Mouse (Mus musculus) activated CD4-positive, CD25-positive, alpha-beta regulatory T cell, adult 4 months (primary cell): ENCODE results near the gene Slc35f3. TPM values are rescaled to one million over a fixed set of nuclear protein-coding genes. Genes with fewer than 3 reads are reported as not detected.
"Not testable (repeated sequence)": the region's sequence is repeated elsewhere in the genome, so short reads cannot be mapped to it uniquely, and the experiment has no call there.

ENCODE experiments used
- ATAC-seq: one replicate; pipeline ENCODE4 v1.8.0; 2017
- polyA plus RNA-seq, 2 experiments: library from polyadenylated mRNA; unstranded; fragments of 100-300 nt; shearing (Covaris generic); gene quantifications; one replicate each; pipeline ENCODE4 v1.2.1; 2017

Gene Slc35f3
- polyA plus RNA-seq, 2 experiments from 2014 or later = not detected

DNA sequence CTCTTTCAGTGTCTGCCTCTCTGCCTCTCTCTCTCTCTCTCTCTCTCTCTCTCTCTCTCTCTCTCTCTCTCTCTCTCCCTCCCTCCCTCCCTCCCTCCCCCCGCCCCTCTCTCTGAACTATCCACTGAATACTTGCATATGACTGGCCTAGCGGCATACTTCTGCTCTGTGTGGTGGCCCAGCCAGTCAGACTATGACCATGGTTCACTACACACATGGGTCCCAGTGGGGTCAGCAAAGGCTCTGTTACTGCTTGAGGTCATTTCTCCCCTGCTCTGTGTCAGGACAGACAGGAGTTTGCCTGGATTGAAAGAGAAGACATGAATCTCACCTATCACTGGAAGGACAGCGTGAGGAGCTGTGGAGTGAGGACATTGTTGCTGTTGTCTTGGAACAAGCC, 40.5 kb downstream of the Slc35f3 start:
- no peak for ATAC-seq

DNA sequence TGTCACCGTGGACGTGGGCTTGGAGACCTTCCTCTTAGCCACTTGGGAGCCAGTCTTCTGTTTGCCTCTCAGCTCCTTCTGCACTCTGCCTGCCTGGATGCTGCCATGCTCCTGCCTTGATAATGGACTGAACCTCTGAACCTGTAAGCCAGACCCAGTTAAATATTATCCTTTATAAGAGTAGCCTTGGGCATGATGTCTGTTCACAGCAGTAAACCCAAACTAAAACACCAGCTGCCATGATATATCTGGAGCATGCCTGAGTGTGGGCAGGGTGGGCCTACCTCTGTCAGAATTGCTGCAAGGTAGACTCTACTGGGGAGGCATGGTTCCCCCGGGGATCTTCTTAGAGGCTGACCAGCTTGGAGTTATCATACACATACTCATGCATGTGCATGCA, 41.0 kb downstream of the Slc35f3 start:
- no peak for ATAC-seq

DNA sequence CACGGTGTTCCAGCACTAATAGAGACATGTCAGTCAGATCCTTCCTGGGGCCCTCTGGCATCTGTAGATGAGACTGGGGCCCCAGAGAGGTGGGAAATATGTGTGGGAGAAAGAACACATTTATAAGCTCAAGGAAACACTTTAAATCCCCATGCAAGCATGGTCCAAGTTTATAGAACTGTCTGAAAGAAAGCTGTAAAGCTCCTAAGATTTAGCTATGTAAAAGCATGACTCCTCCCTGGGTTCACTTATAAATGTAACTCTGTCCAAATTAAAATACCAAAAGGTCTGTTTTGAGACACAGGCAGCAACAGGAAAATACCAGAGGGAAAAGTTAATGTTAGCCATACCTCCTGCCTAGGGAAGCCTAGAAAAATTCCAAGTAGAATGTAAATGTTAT, 42.8 kb downstream of the Slc35f3 start:
- no peak for ATAC-seq

GRCm38 (mm10) chr8:126343427-126343826, 45.1 kb downstream of the Slc35f3 start:
- no peak for ATAC-seq

DNA sequence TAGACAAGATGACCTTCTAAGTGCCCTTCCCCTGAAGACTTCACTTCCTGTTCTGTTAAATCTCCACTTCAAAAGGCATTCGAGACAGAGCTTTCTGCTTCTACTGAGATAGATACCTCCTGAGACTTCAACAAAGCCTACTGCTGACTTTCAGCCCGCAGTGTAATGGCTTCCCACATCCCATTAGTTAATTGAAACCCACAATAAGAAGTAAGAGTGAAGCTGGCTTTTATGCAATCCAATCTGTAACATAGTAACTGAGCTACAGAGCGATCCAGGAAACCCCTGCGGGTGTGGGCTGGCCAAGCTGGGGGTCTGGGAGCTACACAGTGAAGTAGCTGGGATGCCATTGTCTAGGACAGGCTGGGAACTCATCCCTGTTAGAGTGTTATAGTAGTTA, 46.7 kb downstream of the Slc35f3 start:
- ATAC-seq = no peak

GRCm38 (mm10) chr8:126353259-126353658, 54.9 kb downstream of the Slc35f3 start:
- ATAC-seq = no peak

- no peak for ATAC-seq
Measured at GRCm38 (mm10) chr8:126357946-126358345, 59.6 kb downstream of the Slc35f3 start.

DNA sequence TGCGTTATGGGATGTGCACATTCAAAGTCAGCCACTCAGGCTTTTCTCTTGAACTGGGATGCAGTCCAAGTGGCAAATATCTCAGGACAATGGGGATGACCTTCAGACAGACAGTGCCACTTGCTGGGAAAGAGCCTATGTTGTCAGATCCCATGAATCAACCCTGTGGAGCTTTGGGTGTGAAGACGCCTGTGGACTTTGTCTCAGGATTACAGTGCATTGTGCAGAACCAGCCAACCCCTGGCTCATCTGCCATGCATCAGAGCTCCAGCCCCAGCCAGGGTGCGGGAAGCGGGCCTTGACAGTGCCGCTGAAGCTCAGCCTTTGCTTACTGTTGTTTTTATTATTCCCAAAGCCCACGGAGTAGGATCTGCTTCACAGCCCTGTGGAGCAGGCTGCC, 60.9 kb downstream of the Slc35f3 start:
- ATAC-seq = no peak

DNA sequence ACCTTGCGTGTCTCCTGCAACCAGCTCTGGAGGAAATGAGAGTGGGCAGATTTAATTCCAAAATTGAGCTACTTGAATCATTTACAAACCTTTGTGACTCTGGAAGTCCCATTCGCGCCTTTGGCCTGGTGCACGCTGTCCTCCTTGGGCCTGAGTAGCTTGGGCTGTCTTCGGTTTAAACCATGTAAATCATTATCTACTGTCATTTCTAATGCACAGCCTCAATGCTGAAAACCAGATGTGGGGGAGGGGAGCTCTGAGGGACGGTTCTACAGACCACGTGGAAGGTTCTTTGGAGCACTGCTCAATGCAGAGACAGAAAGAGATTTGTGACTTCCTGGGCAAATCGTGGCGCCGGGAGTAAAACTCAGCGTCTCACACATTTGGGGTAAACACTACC, 61.7 kb downstream of the Slc35f3 start:
- no peak for ATAC-seq

- ATAC-seq = no peak
Measured at GRCm38 (mm10) chr8:126360701-126361100, 62.3 kb downstream of the Slc35f3 start.

DNA sequence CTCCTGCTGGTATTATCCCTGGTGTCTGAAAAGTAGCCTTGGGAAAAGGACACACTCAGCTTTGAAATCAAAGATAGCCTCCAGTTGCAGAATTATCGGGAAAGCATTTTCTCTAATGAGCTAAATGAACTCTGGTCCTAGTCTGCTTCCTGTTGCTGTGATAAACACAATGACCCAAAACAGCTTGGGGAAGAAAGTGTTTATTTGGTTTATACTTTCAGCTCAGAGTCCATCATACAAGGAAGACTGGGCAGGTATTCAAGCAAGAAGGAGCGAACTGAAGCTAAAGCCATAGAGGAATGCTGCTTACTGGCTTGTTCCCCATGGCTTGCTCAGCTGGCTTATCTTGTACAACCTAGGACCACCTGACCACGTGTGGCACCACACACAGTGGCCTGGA, 67.9 kb downstream of the Slc35f3 start:
- no peak for ATAC-seq

GRCm38 (mm10) chr8:126368349-126369054, 70.1 kb downstream of the Slc35f3 start:
- no peak for ATAC-seq

DNA sequence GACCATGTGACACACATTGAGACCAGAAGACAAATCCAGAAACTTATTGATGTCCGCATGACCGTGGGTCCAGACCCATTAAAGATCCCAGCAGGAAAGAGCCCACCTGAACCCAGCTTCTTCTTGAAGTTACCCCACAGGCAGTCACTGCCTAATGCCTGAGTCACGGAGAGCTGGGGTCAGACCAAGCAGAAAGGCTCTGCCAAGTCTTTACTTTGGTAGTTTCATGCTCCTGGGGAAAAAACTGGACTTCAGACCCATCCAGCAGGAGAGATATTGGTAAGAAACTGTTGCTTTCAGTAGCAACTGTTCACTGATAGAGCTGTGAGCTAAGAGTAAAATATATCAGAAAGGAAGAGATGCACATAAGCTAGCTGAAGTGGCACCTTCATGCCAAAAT, 73.5 kb downstream of the Slc35f3 start:
- no peak for ATAC-seq

DNA sequence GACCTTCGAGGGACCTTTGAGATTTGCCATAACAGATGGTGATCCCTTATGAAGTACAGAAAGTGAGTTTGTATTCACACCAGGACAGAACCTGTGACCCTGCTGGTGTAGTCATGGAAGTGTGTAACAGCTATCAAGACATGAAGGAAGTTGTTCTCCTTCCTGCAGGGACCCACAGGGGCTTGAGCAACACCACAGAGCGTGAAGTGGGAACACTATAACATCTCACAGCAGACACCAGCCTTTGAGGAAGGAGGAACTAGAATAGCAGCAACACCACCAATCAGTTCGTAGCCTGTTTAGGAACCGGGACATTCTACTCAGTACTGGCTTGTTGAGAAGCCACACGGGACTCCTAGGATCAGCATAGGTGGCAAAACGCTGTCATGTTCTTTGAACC, 81.2 kb downstream of the Slc35f3 start:
- ATAC-seq = no peak

DNA sequence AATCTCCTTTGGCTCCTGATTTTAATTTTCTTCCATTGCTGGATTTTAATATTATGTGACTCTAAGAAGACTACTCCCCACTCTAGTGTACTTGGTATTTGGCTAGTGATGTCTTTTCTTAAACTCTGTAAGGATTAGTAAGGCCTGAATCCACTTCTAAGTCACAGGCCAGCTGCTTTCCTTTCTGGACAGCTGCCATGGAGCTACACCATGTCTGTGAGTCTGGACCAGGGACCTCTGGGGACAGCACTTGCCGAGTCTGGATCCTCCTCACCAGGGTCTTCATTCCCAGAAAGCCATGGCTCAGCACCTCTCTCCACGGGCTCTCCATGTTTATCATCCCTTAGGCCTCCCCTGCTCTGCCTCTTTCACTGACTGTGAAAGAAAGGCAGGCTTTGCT, 81.8 kb downstream of the Slc35f3 start:
- ATAC-seq = no peak

- no peak for ATAC-seq
Measured at GRCm38 (mm10) chr8:126381299-126381698, 82.9 kb downstream of the Slc35f3 start.

DNA sequence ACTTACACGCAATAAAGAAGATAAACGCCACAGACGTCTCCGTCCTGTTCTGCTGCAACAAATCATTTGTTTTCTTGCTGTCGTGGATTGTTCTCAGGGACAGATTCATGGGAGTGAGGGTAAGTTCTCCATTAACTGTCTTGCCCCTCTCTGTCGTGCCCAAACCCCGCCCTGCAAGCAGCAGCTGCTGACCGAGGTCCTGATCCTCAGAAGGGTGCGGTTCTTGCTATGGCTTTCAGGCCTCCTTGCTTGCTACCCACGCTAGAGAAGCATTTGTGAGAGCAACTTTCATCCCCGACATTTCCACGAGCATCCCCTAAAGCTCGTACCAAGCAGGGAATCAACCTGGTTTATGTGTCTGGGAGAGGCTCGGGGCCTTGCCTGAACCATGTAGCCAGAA, 83.9 kb downstream of the Slc35f3 start:
- ATAC-seq = no peak

- no peak for ATAC-seq
Measured at GRCm38 (mm10) chr8:126382749-126383148, 84.4 kb downstream of the Slc35f3 start.

DNA sequence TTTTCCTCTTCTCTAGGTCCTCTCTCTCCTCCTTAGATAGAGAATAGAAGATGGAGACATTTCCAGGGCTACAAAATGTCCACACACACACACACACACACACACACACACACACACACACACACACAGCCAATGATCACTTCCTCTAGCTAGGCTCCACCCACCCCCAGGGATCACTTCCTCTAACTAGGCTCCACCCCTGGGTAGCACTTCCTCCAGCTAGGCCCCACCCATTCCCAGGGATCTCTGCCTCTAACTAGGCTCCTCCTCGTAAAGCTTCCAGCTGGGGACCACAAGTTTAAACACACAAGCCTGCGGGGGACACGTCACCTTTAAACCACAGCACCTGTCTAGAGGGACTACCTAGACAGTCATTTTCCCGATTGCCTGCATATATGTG, 89.2 kb downstream of the Slc35f3 start:
- ATAC-seq = no peak

GRCm38 (mm10) chr8:126391541-126391940, 93.2 kb downstream of the Slc35f3 start:
- no peak for ATAC-seq

DNA sequence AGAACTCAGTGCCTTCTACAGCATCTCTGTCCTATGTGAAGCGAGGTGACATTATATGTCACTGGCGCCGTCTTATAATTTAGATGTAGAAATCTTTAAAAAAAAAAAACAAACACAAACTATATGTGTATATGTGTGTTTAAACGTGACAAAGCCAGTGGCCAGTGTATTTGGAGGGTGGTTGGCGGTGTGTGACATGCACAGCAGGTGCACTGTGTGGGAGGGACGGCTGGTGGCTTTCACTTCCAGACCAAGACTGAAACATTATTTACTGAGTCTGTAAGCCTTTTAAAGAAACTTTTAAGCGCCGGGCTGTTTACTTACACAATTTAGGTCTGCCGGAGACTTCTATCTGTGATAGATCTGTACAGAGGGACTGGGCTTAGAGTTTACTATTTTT, 97.0 kb downstream of the Slc35f3 start:
- ATAC-seq = no peak

GRCm38 (mm10) chr8:126395917-126396316, 97.6 kb downstream of the Slc35f3 start:
- no peak for ATAC-seq

DNA sequence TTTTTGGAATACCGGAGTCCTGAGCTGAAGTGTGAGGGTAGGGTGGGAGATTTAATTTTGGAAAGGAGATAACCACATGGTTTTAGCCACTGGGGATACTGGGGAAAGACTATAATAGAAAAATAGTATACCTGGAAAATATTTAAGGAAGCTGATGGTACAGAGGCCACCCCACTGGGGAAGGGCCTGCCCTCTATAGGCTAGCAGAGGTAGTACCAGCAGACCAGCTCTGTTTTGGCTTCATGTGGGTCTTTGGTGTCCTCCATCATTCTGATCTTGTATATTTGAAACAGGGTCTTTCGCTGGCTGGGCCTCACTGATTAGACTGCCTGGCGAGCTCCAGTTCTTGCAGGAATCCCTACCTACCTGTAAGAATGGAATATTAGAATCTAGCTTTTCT, 100.0 kb downstream of the Slc35f3 start:
- no peak for ATAC-seq

GRCm38 (mm10) chr8:126404550-126404949, 106.2 kb downstream of the Slc35f3 start:
- not testable (repeated sequence) for ATAC-seq

GRCm38 (mm10) chr8:126405030-126405429, 106.7 kb downstream of the Slc35f3 start:
- no peak for ATAC-seq
